10 mouse cellular contexts compared by ENCODE assay signal in the genomic region with DNA sequence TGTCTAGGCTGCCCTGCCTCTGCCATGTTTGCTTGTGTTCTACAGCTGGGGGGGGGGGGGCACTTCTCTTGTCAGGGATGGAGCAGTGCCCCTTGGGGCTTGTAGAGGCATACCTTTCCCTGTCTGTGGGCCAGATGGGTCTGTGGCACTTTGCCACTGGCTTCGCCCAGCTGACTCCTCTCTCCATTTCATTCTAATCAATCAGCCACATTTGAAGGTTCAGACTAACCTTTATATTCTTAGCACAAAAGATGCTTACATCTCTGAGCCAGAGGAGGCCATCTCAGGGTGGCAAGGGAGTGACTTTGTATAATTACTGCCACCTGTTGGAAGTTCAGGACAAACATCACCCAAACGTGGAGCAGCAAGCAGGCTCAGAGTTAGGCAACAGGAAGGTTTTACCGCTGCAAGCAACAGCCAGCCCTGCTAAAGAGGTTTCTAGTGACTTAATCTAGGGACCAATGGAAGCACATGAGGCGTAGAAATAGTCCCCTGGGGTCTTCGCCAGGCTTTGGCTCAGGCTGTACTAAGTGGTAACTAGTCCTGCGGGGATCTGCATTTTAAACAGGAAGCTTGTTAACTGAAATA. TPM values are rescaled to one million over a fixed set of nuclear protein-coding genes. Genes with fewer than 3 reads are reported as not detected.
A peak's percentile ranks its signal among the peaks of the same experiment; 100 is the strongest.
DNase-seq lines count a peak whose midpoint lies in the region; ATAC-seq and TF ChIP-seq lines count a peak whose summit lies in the region.
"Had no signal": no experiment of that assay in that cellular context is flagged by ENCODE, and none has a peak within 500 bp of the region (broad histone marks: within the 10 kb centered on the region; RNA-seq: fewer than 3 reads in every experiment).

No protein-coding gene starts in this region.

- ATAC-seq in embryonic facial prominence, embryonic 14.5 days (ENCODE audit: low read depth), result peak; percentile 75

- peak; percentile 60 for TF ChIP-seq RAD21 in CH12.LX (IDR thresholded peaks at IDR 0.05; ENCODE audit: low read depth, low read length)

- 38% methylated on average over 6 of the region's 6 CpGs for WGBS in embryonic facial prominence, embryonic 14.5 days
- 54% methylated on average over 6 of the region's 6 CpGs for WGBS in hindbrain, embryonic 10.5 days

- dilution Hi-C loops in CH12.LX (cut with MboI; ENCODE audit: extremely low pct_ligation_motif_present, extremely low pct_unique_long_range_greater_than_20kb, low sequenced_read_pairs), result no loop called here

- H3K4me3 ChIP-seq in layer of hippocampus, adult 2 months, result no peak overlapping the region
- no peak overlapping the region for H3K4me3 ChIP-seq in CH12.LX (replicated peaks in 1 of 3; ENCODE audit: low read depth in 2 of 3, low read length in 2 of 3, poor library complexity in 1 of 3)
- no peak overlapping the region for H3K4me3 ChIP-seq in embryonic facial prominence, embryonic 14.5 days (ENCODE audit: low read depth, low read length)
- H3K4me3 ChIP-seq in hindbrain, embryonic 10.5 days, result no peak overlapping the region
- H3K4me3 ChIP-seq: lung, embryonic 15.5 days had no signal

- TF ChIP-seq EP300 in CH12.LX (IDR thresholded peaks at IDR 0.05; ENCODE audit: low read length), result no peak

- H3K4me2 ChIP-seq in CH12.LX (ENCODE audit: insufficient read depth, low read depth, poor library complexity, severe bottlenecking), result no peak overlapping the region
- H3K4me2 ChIP-seq in embryonic facial prominence, embryonic 14.5 days (ENCODE audit: low read depth, low read length), result no peak overlapping the region
- H3K4me2 ChIP-seq: lung, embryonic 15.5 days had no signal

- H3K27ac ChIP-seq in layer of hippocampus, adult 2 months, result no peak overlapping the region
- no peak overlapping the region for H3K27ac ChIP-seq in CH12.LX (ENCODE audit: insufficient read depth, low read depth)
- H3K27ac ChIP-seq in embryonic facial prominence, embryonic 14.5 days (replicated peaks; ENCODE audit: low read depth, low read length), result no peak overlapping the region
- H3K27ac ChIP-seq in hindbrain, embryonic 10.5 days, result no peak overlapping the region
- H3K27ac ChIP-seq: lung, embryonic 15.5 days had no signal

- TF ChIP-seq POLR2A in CH12.LX (IDR thresholded peaks at IDR 0.05; ENCODE audit: low read depth, low read length), result no peak

- H3K36me3 ChIP-seq in CH12.LX (replicated peaks in 1 of 2; ENCODE audit: control insufficient read depth in 1 of 2, insufficient read depth in 1 of 2, low read length in 1 of 2), result no peaks in the 10 kb centered on the region
- no peaks in the 10 kb centered on the region for H3K36me3 ChIP-seq in embryonic facial prominence, embryonic 14.5 days (ENCODE audit: control insufficient read depth, insufficient read depth, low read length)
- no peaks in the 10 kb centered on the region for H3K36me3 ChIP-seq in hindbrain, embryonic 10.5 days
- H3K36me3 ChIP-seq: lung, embryonic 15.5 days had no signal

- in situ Hi-C loops in CH12.LX (cut with MboI; ENCODE audit: low pct_ligation_motif_present, low pct_unique_long_range_greater_than_20kb, low sequenced_read_pairs), result no loop called here

- H3K9ac ChIP-seq in CH12.LX (ENCODE audit: insufficient read depth, low read depth), result no peak overlapping the region
- H3K9ac ChIP-seq in embryonic facial prominence, embryonic 14.5 days (ENCODE audit: low read depth, low read length), result no peak overlapping the region
- H3K9ac ChIP-seq: lung, embryonic 15.5 days had no signal

- H3K79me2 ChIP-seq in CH12.LX (replicated peaks; ENCODE audit: control insufficient read depth, extremely low read depth, insufficient read depth, poor library complexity, severe bottlenecking), result no peaks in the 10 kb centered on the region

- TF ChIP-seq CTCF in layer of hippocampus, adult 2 months (conservative IDR thresholded peaks at IDR 0.05), result peak; percentile 32
- TF ChIP-seq CTCF in CH12.LX (conservative IDR thresholded peaks at IDR 0.05 in 1 of 2, IDR thresholded peaks at IDR 0.05 in 1 of 2; ENCODE audit: low read depth in 2 of 2, low read length in 2 of 2), result peak in 1 of 2 experiments; percentile 63; a peak in 2 of 4 replicates

- no peak for DNase-seq in layer of hippocampus, adult 2 months (ENCODE audit: low spot score in 2 of 2)
- no peak for DNase-seq in layer of hippocampus, postnatal 14 days (ENCODE audit: low spot score in 2 of 2)
- peak; percentile 62 for DNase-seq in 416B (ENCODE audit: low read depth)
- peak; percentile 31 for DNase-seq in CH12.LX (ENCODE audit: extremely low read depth)
- DNase-seq in embryonic facial prominence, embryonic 14.5 days (ENCODE audit: low spot score), result peak; percentile 50
- DNase-seq in cerebellum, adult 9-11 months, result no peak
- DNase-seq in hindbrain, embryonic 10.5 days (ENCODE audit: low spot score), result no peak

- no peaks in the 10 kb centered on the region for H3K27me3 ChIP-seq in CH12.LX (replicated peaks)
- no peaks in the 10 kb centered on the region for H3K27me3 ChIP-seq in embryonic facial prominence, embryonic 14.5 days (replicated peaks; ENCODE audit: control insufficient read depth, insufficient read depth, low read length)
- H3K27me3 ChIP-seq in hindbrain, embryonic 10.5 days (ENCODE audit: insufficient read depth, poor library complexity, severe bottlenecking), result no peaks in the 10 kb centered on the region
- H3K27me3 ChIP-seq: lung, embryonic 15.5 days had no signal

- H3K4me1 ChIP-seq in CH12.LX (ENCODE audit: control insufficient read depth in 1 of 2, insufficient read depth in 2 of 2), result no peaks in the 10 kb centered on the region; a peak in 1 of 4 replicates
- H3K4me1 ChIP-seq in embryonic facial prominence, embryonic 14.5 days (ENCODE audit: control insufficient read depth, insufficient read depth, low read length), result peaks cover 15% of the 10 kb centered on the region
- H3K4me1 ChIP-seq in hindbrain, embryonic 10.5 days (replicated peaks), result peaks cover 5% of the 10 kb centered on the region; the same call in 1 of the 2 replicates

- no peaks in the 10 kb centered on the region for H3K9me3 ChIP-seq in CH12.LX (replicated peaks; ENCODE audit: low read length)
- H3K9me3 ChIP-seq in embryonic facial prominence, embryonic 14.5 days (ENCODE audit: control insufficient read depth, low read length), result no peaks in the 10 kb centered on the region
- H3K9me3 ChIP-seq in hindbrain, embryonic 10.5 days, result no peaks in the 10 kb centered on the region
- H3K9me3 ChIP-seq: lung, embryonic 15.5 days had no signal

TF ChIP-seq in CH12.LX, 34 proteins besides CTCF, POLR2A, EP300 and RAD21:
- TF ChIP-seq SMC3 (IDR thresholded peaks at IDR 0.05; ENCODE audit: low read depth, low read length) (peak; percentile 73), MAFK (IDR thresholded peaks at IDR 0.05; ENCODE audit: insufficient replicate concordance, low read length) (no peak)
TF ChIP-seq in CH12.LX: peak in this region for 1.

RNA-seq across cellular contexts. Expression of a gene that starts 9.9 kb away (rescaled TPM):
- total RNA-seq in layer of hippocampus, adult 2 months (2021), result not detected
- total RNA-seq in layer of hippocampus, postnatal 14 days (2021), result under 1 TPM in 1 of 2 experiments, not detected in 1; 0.25 TPM
- total RNA-seq in CH12.LX (2012; rRNA removed) (not detected in 2 replicates), CH12.LX (2014; rRNA removed) (not detected in 2 replicates)
- not detected in 2 replicates for polyA plus RNA-seq in CH12.LX (2012; ENCODE audit: insufficient read length, low read depth)
- polyA plus RNA-seq in embryonic facial prominence, embryonic 14.5 days (2014; fragmentation: Nextera tagmentation; extraction: Ambion mirVana), result 0.08 TPM in 1 of 2 replicates, not detected in the other
- 0.03 TPM in 1 of 2 replicates, not detected in the other for polyA plus RNA-seq in hindbrain, embryonic 10.5 days (2016; fragmentation: Nextera tagmentation; extraction: Ambion mirVana)
- total RNA-seq: left cerebral cortex, adult 18-20 months had no signal
- polyA plus RNA-seq: neural tube, embryonic 11.5 days had no signal

Comparison
In these comparisons a context has a peak if more than half of its experiments do, and no peak if none do; other contexts are left out.
1. DNase-seq: peak in 416B (single experiment), CH12.LX (single experiment) and embryonic facial prominence, embryonic 14.5 days (single experiment); none in layer of hippocampus, adult 2 months (0 of 2), layer of hippocampus, postnatal 14 days (0 of 2), cerebellum, adult 9-11 months (single experiment) and hindbrain, embryonic 10.5 days (single experiment).